Mouse (Mus musculus) heart, adult 2 months (tissue): ENCODE results near the gene Asxl1. TPM values are rescaled to one million over a fixed set of nuclear protein-coding genes. Genes with fewer than 3 reads are reported as not detected.

Experiments used
- DNase-seq, 2 experiments: peaks; one replicate each; pipeline ENCODE4 v3.0.0; 2021
- H3K27ac ChIP-seq: fragments of 200-600 bp; 2 replicates; pipeline ENCODE4 v1.8.1; 2022
- H3K27me3 ChIP-seq: fragments of 200-500 bp; 2 replicates; pipeline ENCODE4 v1.6.1; 2012; ENCODE audit warnings: mild to moderate bottlenecking, low read length, inconsistent platforms, mixed read lengths; ENCODE audit not compliant: control insufficient read depth, insufficient read depth
- H3K36me3 ChIP-seq: fragments of 200-500 bp; 2 replicates; pipeline ENCODE4 v1.6.1; 2012; ENCODE audit warnings: low read length, inconsistent platforms; ENCODE audit not compliant: control insufficient read depth, insufficient read depth
- H3K4me1 ChIP-seq: fragments of 200-500 bp; 2 replicates; pipeline ENCODE4 v1.6.1; 2011; ENCODE audit warnings: low read length; ENCODE audit not compliant: control insufficient read depth, insufficient read depth
- H3K4me3 ChIP-seq: fragments of 200-600 bp; 2 replicates; pipeline ENCODE4 v1.8.1; 2022
- H3K79me2 ChIP-seq: fragments of 200-500 bp; replicated peaks from 2 replicates; pipeline ENCODE4 v1.6.1; 2012; ENCODE audit warnings: mild to moderate bottlenecking, inconsistent platforms, low read length, moderate library complexity, mixed read lengths; ENCODE audit not compliant: control insufficient read depth, insufficient read depth
- H3K9ac ChIP-seq: fragments of 200-500 bp; 2 replicates; pipeline ENCODE4 v1.6.1; 2012; ENCODE audit warnings: low read depth, mild to moderate bottlenecking, control low read depth, inconsistent platforms, low read length, mixed read lengths
- CTCF ChIP-seq: fragments of 200-600 bp; IDR thresholded peaks from 2 replicates; pipeline ENCODE4 v1.8.1; 2022; ENCODE audit warnings: antibody characterized with exemption, mild to moderate bottlenecking, moderate library complexity
- EP300 ChIP-seq: fragments of 200-500 bp; IDR thresholded peaks from 2 replicates; pipeline ENCODE4 v1.6.1; 2011; ENCODE audit warnings: low read depth, low read length, control low read depth; ENCODE audit not compliant: insufficient read depth
- POLR2A ChIP-seq: fragments of 200-500 bp; IDR thresholded peaks from 2 replicates; pipeline ENCODE4 v1.6.1; 2011; ENCODE audit warnings: mild to moderate bottlenecking, low read depth, low read length, control low read depth; ENCODE audit not compliant: insufficient read depth
- WGBS: fragments of 180-500 bp; shearing (Covaris S2); methylation state at CpG from one replicate; pipeline ENCODE4 v1.1.7; 2018; 5-methylcytosine and 5-hydroxymethylcytosine counted together
- intact Hi-C: fragments of 180-260 bp; cut with DNase I; formaldehyde crosslinking; loops from one replicate; pipeline ENCODE4 v1.15.1; 2025
- polyA plus RNA-seq: library from polyadenylated mRNA; depleted of rRNA; stranded (reverse); fragments of >200 nt; gene quantifications from 2 replicates; pipeline ENCODE4 v1.2.3, GENCODE M21; 2012
- total RNA-seq, 2 experiments: library from RNA; stranded (reverse); gene quantifications; 2 replicates each; pipeline ENCODE4 v1.2.3; 2021

The Asxl1 gene
- total and polyA plus RNA-seq, 3 experiments, result 8.0 to 21.2 (median 17.7) TPM

DNA sequence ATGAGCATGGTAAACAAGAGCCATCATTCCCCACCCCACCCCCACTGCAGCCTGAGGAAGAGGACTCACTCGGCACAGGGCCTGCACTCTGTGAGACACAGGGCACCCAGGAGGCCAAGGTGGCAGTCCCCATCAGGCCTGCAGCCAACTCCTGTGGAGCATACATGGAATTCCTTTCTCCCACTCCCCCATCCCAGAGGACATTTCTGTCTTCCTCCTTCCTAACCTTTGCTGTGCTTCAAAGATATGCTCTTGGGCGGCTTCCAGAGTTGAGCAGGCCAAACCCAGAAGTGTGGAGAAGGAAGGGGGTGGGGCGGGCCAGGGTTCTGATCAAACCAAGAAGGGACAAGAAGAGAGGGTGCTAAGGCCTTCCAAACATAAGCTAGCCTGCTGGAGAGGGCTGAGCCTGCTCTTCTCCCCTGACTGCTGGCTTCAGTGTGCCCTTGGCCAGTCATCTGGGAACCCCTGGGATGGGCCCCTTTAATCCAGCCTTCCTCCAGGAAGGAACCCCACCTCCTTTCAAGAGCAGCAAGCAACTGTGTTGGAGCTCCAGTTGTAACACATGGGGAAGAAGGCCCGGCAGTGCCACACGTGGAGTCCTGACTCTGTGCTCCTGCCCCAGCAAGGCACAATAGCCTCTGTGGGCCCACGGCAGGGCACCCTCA is 91.1 kb downstream of the Asxl1 start:
- Histone ChIP-seq H3K27ac (peak overlapping the region; percentile 57), H3K36me3 (no peaks in the 10 kb centered on the region), H3K4me3 (0 out of 2 replicates have a peak overlapping the region, but pooled peaks have one; percentile 7), H3K27me3 (no peaks in the 10 kb centered on the region), H3K79me2 (no peaks in the 10 kb centered on the region), H3K9ac (no peak overlapping the region), H3K4me1 (peaks cover 32% of the 10 kb centered on the region)
- DNase-seq, result peak; percentile 59 to 66
- intact Hi-C loops, result no loop called here
- TF ChIP-seq POLR2A (no peak), CTCF (no peak), EP300 (no peak)
- 21% methylated on average over 6 of the region's 6 CpGs for WGBS

DNA sequence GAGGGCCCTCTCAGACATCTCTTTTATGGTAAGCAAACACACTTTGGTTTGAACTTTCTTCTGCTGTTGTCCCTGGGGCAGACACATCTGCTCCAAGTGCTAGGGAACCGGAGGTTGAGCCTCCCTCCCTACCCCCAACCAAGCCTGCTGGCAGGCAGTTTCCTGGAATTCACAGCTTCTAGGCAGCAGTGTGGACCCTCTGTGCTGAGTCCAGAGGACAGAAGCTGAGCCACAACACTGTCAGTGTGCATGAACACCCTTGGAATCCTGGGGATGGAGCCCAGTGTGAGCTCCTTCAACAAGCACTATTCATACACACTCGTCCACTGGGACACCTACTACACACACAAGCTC is 91.7 kb downstream of the Asxl1 start:
- Histone ChIP-seq H3K27ac (peak overlapping the region; percentile 57), H3K36me3 (no peaks in the 10 kb centered on the region), H3K79me2 (no peaks in the 10 kb centered on the region), H3K4me1 (peaks cover 33% of the 10 kb centered on the region), H3K4me3 (0 out of 2 replicates have a peak overlapping the region, but pooled peaks have one; percentile 7), H3K27me3 (no peaks in the 10 kb centered on the region), H3K9ac (peak overlapping the region; percentile 1; the same call in 1 of the 2 replicates)
- 33% methylated on average over 2 of the region's 2 CpGs for WGBS
- intact Hi-C loops, result no loop called here
- TF ChIP-seq POLR2A (no peak), EP300 (no peak), CTCF (no peak)
- DNase-seq, result no peak

DNA sequence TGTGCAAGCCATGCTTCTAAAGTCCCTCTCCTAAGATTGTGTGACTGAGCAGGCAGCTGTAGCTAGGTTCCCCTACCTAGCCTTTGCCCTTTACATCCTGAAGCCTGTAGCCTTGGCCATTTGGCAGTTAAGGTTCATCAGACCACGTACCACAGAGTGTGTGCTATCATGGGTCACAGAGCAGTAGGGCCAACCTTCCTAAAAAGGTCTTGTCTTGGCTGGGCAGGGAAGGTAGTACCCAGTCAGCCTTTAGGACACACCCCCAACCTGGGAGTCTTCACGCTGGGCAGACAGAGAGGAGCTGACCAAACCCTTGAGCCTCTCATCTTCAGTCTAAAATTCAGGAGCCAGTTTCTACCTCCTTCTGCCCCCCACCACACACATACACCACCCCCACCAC is 95.1 kb downstream of the Asxl1 start:
- no peak overlapping the region for H3K27ac ChIP-seq
- no peaks in the 10 kb centered on the region for H3K27me3 ChIP-seq
- no peaks in the 10 kb centered on the region; the same call in 1 of the 2 replicates for H3K79me2 ChIP-seq
- H3K36me3 ChIP-seq, result no peaks in the 10 kb centered on the region
- no peak for TF ChIP-seq CTCF
- TF ChIP-seq EP300, result no peak
- TF ChIP-seq POLR2A, result no peak
- intact Hi-C loops, result loop anchor here (5.0 kb wide), 1 partner anchor 198 kb away; the partner anchor contains the start of genes Plagl2 and Pofut1
- no peak for DNase-seq
- H3K4me1 ChIP-seq, result peaks cover 27% of the 10 kb centered on the region
- 47% methylated on average over 2 of the region's 2 CpGs for WGBS
- no peak overlapping the region for H3K4me3 ChIP-seq
- no peak overlapping the region for H3K9ac ChIP-seq

DNA sequence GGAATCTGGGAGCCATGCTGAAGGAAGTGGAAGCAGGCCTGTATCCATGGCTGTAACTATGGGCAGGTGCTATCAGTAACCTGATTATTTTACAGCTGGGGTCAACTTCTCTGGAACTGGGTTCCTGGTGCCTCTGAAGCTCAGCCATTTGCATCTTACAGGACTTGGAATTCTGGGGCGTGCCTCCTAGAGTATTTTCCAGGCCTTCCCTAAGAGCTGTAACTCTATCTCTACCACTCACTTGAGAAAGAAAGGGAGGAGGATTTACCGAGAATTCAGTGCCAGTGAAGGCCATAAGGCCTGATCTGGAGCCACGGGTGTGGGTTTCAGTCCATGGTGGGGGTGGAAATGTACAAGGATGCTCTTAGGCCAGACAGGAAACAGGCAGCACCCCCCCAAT is 95.6 kb downstream of the Asxl1 start:
- Histone ChIP-seq H3K4me1 (peaks cover 23% of the 10 kb centered on the region), H3K27ac (no peak overlapping the region), H3K4me3 (no peak overlapping the region), H3K9ac (no peak overlapping the region), H3K36me3 (no peaks in the 10 kb centered on the region), H3K79me2 (no peaks in the 10 kb centered on the region; the same call in 1 of the 2 replicates), H3K27me3 (no peaks in the 10 kb centered on the region)
- no peak for TF ChIP-seq CTCF
- no peak for TF ChIP-seq POLR2A
- TF ChIP-seq EP300, result no peak
- DNase-seq, result no peak
- 43% methylated on average over 3 of the region's 3 CpGs for WGBS
- intact Hi-C loops, result loop anchor here (5.0 kb wide), 1 partner anchor 199 kb away; the partner anchor contains the start of genes Plagl2 and Pofut1

DNA sequence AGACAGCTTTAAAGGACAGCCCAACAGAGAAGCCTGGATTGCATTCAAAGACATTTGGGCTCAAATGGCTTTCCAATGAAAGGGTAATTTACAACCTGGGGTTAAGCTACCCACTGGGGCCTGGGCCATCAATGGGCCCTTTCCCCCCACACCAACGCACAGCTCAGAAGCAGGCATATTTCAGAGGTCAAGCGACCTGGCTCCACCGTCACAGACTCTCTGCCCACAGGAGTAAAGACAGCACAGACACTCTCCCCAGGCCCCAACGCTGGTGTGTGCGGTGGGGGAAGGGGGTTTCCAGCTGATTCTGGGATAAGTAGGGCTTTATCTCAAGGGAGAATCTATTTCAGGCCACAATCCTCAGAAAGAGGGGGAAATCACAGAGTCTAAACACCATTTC is 97.1 kb downstream of the Asxl1 start:
- peaks cover 9% of the 10 kb centered on the region for H3K4me1 ChIP-seq
- H3K4me3 ChIP-seq, result no peak overlapping the region

More for the DNA sequence above, 97.1 kb downstream of the Asxl1 start:
- H3K36me3 ChIP-seq, result no peaks in the 10 kb centered on the region
- H3K27me3 ChIP-seq, result no peaks in the 10 kb centered on the region
- no peak for DNase-seq
- TF ChIP-seq CTCF, result no peak
- no peaks in the 10 kb centered on the region; the same call in 1 of the 2 replicates for H3K79me2 ChIP-seq
- 52% methylated on average over 5 of the region's 5 CpGs for WGBS
- no peak overlapping the region; the same call in 1 of the 2 replicates for H3K27ac ChIP-seq
- intact Hi-C loops, result loop anchor here (5.0 kb wide), 1 partner anchor 200 kb away; the partner anchor contains the start of genes Plagl2 and Pofut1
- no peak overlapping the region for H3K9ac ChIP-seq
